Comparison of ENCODE assay signal across 19 mouse cellular contexts in genomic region chr3:17779152-17779551, GRCm38 (mm10).
DNase-seq lines count a peak whose midpoint lies in the region; ATAC-seq lines count a peak whose summit lies in the region.
"Had no signal": no experiment of that assay in that cellular context is flagged by ENCODE, and none has a peak within 500 bp of the region (broad histone marks: within the 10 kb centered on the region; RNA-seq: fewer than 3 reads in every experiment).

No protein-coding gene starts in this region.

- no peak overlapping the region for H3K9ac ChIP-seq in hindbrain, embryonic 16.5 days (ENCODE audit: low read depth, low read length)
- H3K9ac ChIP-seq: heart, embryonic 15.5 days; limb, embryonic 15.5 days; neural tube, embryonic 12.5 days had no signal

- no peaks in the 10 kb centered on the region for H3K9me3 ChIP-seq in hindbrain, embryonic 16.5 days (ENCODE audit: control insufficient read depth, low read length)
- H3K9me3 ChIP-seq: heart, embryonic 15.5 days; hindbrain, embryonic 10.5 days; limb, embryonic 15.5 days; neural tube, embryonic 12.5 days had no signal

- no peaks in the 10 kb centered on the region for H3K4me1 ChIP-seq in hindbrain, embryonic 16.5 days (ENCODE audit: control insufficient read depth, insufficient read depth, low read depth, low read length)
- H3K4me1 ChIP-seq: heart, embryonic 15.5 days; limb, embryonic 15.5 days; neural tube, embryonic 12.5 days had no signal

- no peaks in the 10 kb centered on the region for H3K36me3 ChIP-seq in hindbrain, embryonic 16.5 days (ENCODE audit: control insufficient read depth, insufficient read depth, low read length)
- H3K36me3 ChIP-seq: heart, embryonic 15.5 days; hindbrain, embryonic 10.5 days; limb, embryonic 15.5 days; neural tube, embryonic 12.5 days had no signal

- no peaks in the 10 kb centered on the region for H3K27me3 ChIP-seq in hindbrain, embryonic 16.5 days (replicated peaks; ENCODE audit: control insufficient read depth, insufficient read depth, low read length)
- H3K27me3 ChIP-seq: limb, embryonic 15.5 days; neural tube, embryonic 12.5 days had no signal

- no peak overlapping the region for H3K27ac ChIP-seq in hindbrain, embryonic 16.5 days (ENCODE audit: low read depth, low read length)
- H3K27ac ChIP-seq: gastrocnemius, adult 2 months; heart, embryonic 15.5 days; hindbrain, embryonic 10.5 days; limb, embryonic 15.5 days; neural tube, embryonic 12.5 days had no signal

- peak; percentile 4 for DNase-seq in heart, adult 8-10 months (ENCODE audit: low spot score)
- DNase-seq in heart, adult 9 months (ENCODE audit: low spot score in 2 of 2) = no peak
- DNase-seq in retina, postnatal 1 day = peak; percentile 8
- DNase-seq in retina, embryonic 14.5 days (ENCODE audit: low spot score) = no peak
- peak; percentile 84 for DNase-seq in cerebellum, adult 9-10 months
- peak; percentile 35 for DNase-seq in right cerebral cortex, postnatal 25 days
- DNase-seq: adrenal gland, postnatal 14 days; B cell, adult 2 months; gastrocnemius, adult 2 months; heart, adult 11 months; kidney, adult 2 months; kidney, postnatal 36 days; lung, postnatal 10 days; thymus, adult 18-20 months had no signal

- no peak overlapping the region for H3K4me2 ChIP-seq in hindbrain, embryonic 16.5 days (ENCODE audit: low read length)
- H3K4me2 ChIP-seq: heart, embryonic 15.5 days; limb, embryonic 15.5 days; neural tube, embryonic 12.5 days had no signal

- WGBS in hindbrain, embryonic 16.5 days = 83% methylated on average over 3 of the region's 3 CpGs

- no peak overlapping the region for H3K4me3 ChIP-seq in hindbrain, embryonic 16.5 days (ENCODE audit: low read length)
- H3K4me3 ChIP-seq: gastrocnemius, adult 2 months; heart, embryonic 15.5 days; hindbrain, embryonic 10.5 days; limb, embryonic 15.5 days; neural tube, embryonic 12.5 days had no signal

- no peak for ATAC-seq in hindbrain, embryonic 16.5 days

Comparison
In these comparisons a context has a peak if more than half of its experiments do, and no peak if none do; other contexts are left out.
1. DNase-seq: peak in heart, adult 8-10 months (single experiment), retina, postnatal 1 day (single experiment), cerebellum, adult 9-10 months (single experiment) and right cerebral cortex, postnatal 25 days (single experiment); none in heart, adult 9 months (0 of 2) and retina, embryonic 14.5 days (single experiment).